Mouse (Mus musculus) kidney, adult 8-10 months (tissue): ENCODE results near the gene Rchy1.
"Not testable (repeated sequence)": the region's sequence is repeated elsewhere in the genome, so short reads cannot be mapped to it uniquely, and the experiment has no call there.

Experiments
- DNase-seq, 2 experiments: peaks; one replicate each; pipeline ENCODE4 v3.0.0; 2022

The Rchy1 gene

DNA sequence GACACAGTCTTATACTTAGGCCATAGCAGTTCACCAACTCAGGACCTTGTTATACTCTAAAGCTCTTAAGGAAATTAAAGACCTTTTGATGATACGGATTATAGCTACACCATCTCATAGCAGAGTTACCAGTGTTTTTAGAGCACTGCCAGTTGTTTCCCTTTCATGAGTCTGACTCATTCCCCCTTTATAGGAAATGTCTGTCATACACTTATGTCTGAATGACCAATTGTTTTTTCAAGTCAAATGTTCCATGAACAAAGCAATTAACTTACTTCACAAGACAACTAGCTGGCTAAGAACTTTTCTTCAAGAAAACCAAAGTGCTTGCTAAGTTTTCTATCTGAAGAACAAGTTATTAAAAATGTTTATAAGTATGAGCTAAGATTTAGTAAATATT, 2.9 kb downstream of the Rchy1 start:
- DNase-seq, result no peak

- DNase-seq, result no peak
Observed at GRCm38 (mm10) chr5:91959096-91959495, 3.8 kb downstream of the Rchy1 start.

GRCm38 (mm10) chr5:91956991-91957760, 5.7 kb downstream of the Rchy1 start:
- DNase-seq, result no peak

GRCm38 (mm10) chr5:91951404-91951803, 11.5 kb downstream of the Rchy1 start:
- DNase-seq, result no peak

GRCm38 (mm10) chr5:91949441-91949840, 13.4 kb downstream of the Rchy1 start:
- DNase-seq, result no peak

DNA sequence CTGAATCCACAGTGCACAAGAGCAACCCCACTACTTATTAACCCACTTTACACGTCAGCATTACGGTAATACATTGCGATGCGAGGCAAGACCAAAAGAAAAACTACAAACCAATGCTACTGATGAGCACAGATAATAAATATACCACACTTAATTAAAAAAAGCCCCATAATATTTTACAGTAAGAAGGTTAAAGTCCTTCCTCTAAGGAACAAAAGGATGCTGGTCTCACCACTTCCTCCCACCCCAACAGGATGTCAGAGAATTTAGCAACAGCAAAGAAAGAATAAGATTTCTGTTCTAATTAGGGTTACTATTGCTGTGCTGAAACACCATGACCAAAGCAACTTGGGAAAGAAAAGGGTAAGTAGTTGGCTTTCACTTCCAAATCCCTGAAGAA, 15.9 kb downstream of the Rchy1 start:
- no peak for DNase-seq

DNA sequence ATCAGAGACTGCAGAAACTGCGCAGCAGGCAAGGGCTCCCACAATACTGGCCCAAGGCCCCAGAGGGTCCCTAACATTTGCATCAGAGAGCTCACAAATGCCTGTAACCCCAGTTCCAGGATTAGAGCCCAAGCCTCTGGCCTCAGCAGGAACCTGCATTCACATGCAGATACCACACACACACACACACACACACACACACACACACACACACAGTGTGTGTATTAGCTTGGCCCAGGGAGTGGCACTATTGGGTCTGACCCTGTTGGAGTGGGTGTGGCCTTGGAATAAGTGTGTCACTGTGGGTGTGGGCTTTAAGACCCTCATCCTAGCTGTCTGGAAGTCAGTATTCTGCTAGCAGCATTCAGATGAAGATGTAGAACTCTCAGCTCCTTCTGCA, 17.3 kb downstream of the Rchy1 start:
- not testable (repeated sequence) for DNase-seq

DNA sequence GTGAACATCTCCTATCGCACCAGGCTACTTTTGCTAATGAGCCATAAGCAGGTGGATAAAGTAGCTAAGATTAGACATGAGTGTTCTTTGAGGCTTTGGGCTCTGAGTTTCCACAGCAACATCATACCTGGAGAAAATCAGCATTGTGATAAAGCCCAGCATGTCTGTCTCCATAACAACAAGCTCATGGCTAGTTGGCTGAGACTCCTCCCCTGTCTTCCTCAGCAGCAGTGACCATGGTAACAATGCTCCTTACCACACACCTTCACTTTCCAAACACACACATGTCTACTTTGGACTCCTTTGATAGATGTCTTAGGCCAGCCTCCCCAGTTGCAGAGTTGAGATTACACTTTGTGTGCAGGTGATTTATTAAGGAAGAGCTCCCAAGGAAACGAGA, 49.6 kb downstream of the Rchy1 start:
- DNase-seq, result no peak

DNA sequence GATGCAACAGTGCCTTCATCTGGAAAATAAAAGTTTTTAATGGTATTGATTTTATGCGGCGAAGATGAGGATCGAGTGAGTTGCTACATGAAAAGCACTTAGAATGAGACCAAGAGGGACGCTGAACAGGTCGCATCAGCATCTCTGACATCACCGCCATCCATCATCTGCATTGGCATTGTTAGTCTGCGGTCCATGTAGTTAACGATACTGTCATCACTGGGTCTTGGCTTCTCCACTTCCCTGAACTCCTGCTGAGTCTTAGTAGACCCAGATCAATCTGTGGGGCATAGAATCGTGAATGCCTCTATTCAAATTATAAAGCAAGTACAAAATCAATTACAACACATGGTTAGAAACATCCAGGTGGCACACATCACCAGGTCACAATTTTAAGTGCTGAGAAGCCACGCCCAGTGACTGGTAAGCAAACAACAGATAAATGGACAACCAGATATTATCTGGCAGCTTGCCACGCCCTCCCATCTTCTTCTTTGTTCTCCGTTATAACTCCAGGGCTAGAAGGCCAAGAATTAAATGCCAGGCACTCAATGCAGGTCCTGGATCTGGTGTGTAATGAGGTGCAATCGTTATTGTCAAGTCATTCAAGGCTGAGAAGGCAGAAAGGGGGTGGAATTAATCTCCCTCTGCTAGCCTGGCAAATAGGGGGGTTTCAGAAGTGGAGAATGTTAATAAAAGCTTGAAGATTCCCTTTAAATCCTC, 51.3 kb downstream of the Rchy1 start:
- DNase-seq, result no peak

- no peak for DNase-seq
Observed at GRCm38 (mm10) chr5:91910616-91911015, 52.3 kb downstream of the Rchy1 start.

DNA sequence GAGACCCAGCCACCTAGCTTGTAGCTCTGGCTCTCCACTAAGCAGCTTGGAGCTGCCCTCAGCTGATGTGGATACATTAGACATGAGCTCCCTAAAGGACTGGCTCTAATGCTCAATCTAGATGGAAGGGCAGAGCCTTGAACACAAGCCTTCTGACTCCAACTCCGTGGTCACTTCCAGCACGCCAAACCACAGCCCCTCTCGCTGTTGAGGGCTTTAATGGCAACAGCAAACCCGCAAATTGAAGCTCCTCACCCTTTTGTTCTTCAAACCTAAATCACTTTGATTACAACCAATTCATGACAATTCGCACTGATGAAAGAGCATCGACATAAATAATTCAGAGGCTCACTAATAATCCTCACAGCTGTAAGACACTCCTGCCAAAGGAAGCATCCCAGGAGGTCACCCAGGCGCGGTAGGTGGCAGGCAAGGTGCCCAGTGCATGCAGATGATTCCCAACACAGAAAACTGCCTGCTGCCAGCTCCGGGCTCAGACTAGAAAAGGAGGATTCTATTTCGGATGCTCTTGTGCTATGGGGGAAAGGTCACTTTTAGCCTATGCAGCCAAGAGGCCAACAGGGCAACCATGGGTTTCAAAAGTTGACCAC, 53.8 kb downstream of the Rchy1 start:
- peak in 1 of 2 experiments; percentile 19 for DNase-seq
